Mouse (Mus musculus) erythroblast, embryonic 14.5 days (primary cell): ENCODE results near the gene Ngdn.

Source experiments
- GATA1 ChIP-seq: IDR thresholded peaks from 2 replicates; pipeline ENCODE4 v1.6.1; 2012; ENCODE audit warnings: low read length, inconsistent platforms, mixed read lengths
- TAL1 ChIP-seq: IDR thresholded peaks from 3 replicates; pipeline ENCODE4 v1.6.1; 2012; ENCODE audit warnings: low read length, inconsistent platforms, mixed read lengths

- TF ChIP-seq TAL1 (no peak), GATA1 (no peak)
Observed at GRCm38 (mm10) chr14:55025527-55025926, 10.3 kb downstream of the Ngdn start.
